Mouse (Mus musculus) lung, postnatal 0 days (tissue): ENCODE results near the gene Samd1. TPM values are rescaled to one million over a fixed set of nuclear protein-coding genes. Genes with fewer than 3 reads are reported as not detected.
A peak's percentile ranks its signal among the peaks of the same experiment; 100 is the strongest.

ENCODE experiments used
- ATAC-seq: fragments of 200-750 bp; cut with Nextera tagmentation; 2 replicates; pipeline ENCODE4 v1.8.0; 2017; ENCODE audit warnings: moderate library complexity
- DNase-seq: peaks from one replicate; pipeline ENCODE4 v3.0.0-alpha.2; 2016; ENCODE audit warnings: low spot score
- H3K27ac ChIP-seq: fragments of 300-500 bp; sonication (generic); 2 replicates; pipeline ENCODE4 v1.5.1; 2014; ENCODE audit warnings: antibody characterized with exemption, mild to moderate bottlenecking, low read length, mixed read lengths
- H3K27me3 ChIP-seq: fragments of 300-500 bp; sonication (generic); replicated peaks from 2 replicates; pipeline ENCODE4 v1.6.1; 2014; ENCODE audit warnings: low read length, mixed read lengths; ENCODE audit not compliant: insufficient read depth
- H3K36me3 ChIP-seq: fragments of 300-500 bp; sonication (generic); 2 replicates; pipeline ENCODE4 v1.6.1; 2014; ENCODE audit warnings: low read length, mixed read lengths; ENCODE audit not compliant: insufficient read depth
- H3K4me1 ChIP-seq: fragments of 300-500 bp; sonication (generic); 2 replicates; pipeline ENCODE4 v1.6.1; 2014; ENCODE audit warnings: antibody characterized with exemption, low read depth, low read length, mixed read lengths; ENCODE audit not compliant: insufficient read depth
- H3K4me2 ChIP-seq: fragments of 300-500 bp; sonication (generic); replicated peaks from 2 replicates; pipeline ENCODE4 v1.6.1; 2014; ENCODE audit warnings: low read depth, mild to moderate bottlenecking, low read length, moderate library complexity, mixed read lengths
- H3K4me3 ChIP-seq: fragments of 300-500 bp; sonication (generic); 2 replicates; pipeline ENCODE4 v1.5.1; 2014; ENCODE audit warnings: low read depth, low read length
- H3K9ac ChIP-seq: fragments of 300-500 bp; sonication (generic); replicated peaks from 2 replicates; pipeline ENCODE4 v1.6.1; 2014; ENCODE audit warnings: low read depth, mild to moderate bottlenecking
- H3K9me3 ChIP-seq: fragments of 300-500 bp; sonication (generic); 2 replicates; pipeline ENCODE4 v1.6.1; 2016; ENCODE audit warnings: low read length, mixed read lengths
- CTCF ChIP-seq: IDR thresholded peaks from 2 replicates; pipeline ENCODE4 v1.5.1; 2016; ENCODE audit warnings: antibody characterized with exemption, mild to moderate bottlenecking
- EP300 ChIP-seq: IDR thresholded peaks from 2 replicates; pipeline ENCODE4 v1.6.1; 2016; ENCODE audit warnings: antibody characterized with exemption, mild to moderate bottlenecking, control low read depth
- WGBS: fragments of 180-500 bp; shearing (Covaris S2); extraction: QIAGEN DNeasy Blood & Tissue Kit; methylation state at CpG from one replicate; pipeline ENCODE4 v1.1.7; 2014; 5-methylcytosine and 5-hydroxymethylcytosine counted together
- polyA plus RNA-seq: library from polyadenylated mRNA; unstranded; fragments of >200 nt; fragmentation: Nextera tagmentation; extraction: Ambion mirVana; gene quantifications from 2 replicates; pipeline ENCODE4 v1.2.1, GENCODE M21; 2015

The Samd1 gene
- polyA plus RNA-seq, 1 experiment from 2014 or later: 5.6 TPM

DNA sequence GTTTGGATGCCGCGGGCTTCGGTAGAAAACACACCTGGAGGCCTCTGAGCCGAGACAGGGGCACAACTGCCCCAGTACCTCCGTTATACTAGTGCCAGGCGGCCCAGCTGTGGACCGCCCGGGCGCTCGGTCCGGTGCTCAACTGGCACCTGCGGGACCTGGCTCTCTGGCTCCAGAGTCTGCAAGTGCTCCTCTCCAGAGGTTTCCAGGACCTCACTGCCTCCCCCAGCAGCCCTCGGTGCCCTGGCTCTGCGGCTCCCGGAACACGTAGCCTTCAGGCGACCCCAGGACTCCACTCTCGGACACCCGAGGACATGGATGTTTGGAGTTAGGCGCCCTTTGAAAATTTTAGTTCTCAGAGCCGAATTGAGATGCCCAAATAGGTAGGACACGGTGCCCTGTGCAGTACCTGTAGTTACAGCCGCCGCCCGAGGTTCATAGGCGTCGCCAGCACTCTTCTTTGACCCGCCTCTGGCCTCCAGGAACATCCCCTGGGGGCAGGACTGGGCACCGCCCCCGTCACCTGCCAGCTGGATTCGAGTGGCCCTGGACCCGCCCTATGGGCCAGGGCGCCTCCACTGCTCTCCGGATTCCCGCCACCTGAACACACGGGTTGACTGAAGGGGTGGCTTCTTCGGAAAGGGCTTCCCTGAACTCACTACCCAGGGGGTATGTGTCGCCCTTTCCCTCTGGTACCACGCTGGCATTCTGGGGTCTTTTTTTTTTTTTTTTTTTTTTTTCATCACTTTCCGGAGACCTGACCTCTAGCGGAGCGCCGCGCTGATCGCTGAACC lies 14.4 kb downstream of the Samd1 start, which contains the start of gene 2210011C24Rik:
TSS of gene 2210011C24Rik (minus strand) at position 467 of the 794 bp plus-strand sequence.
- ATAC-seq (peak; percentile 83), DNase-seq (peak; percentile 84)
- WGBS: 2% methylated on average over 43 of the region's 45 CpGs
- 0 out of 2 replicates have a peak within 1 kb of the TSS, but pooled peaks have one; percentile 29 for H3K9ac ChIP-seq
- peaks cover 27% of the 10 kb centered on the region for H3K27me3 ChIP-seq
- TF ChIP-seq EP300 (no peak), CTCF (no peak)
- H3K4me2 ChIP-seq: peak within 1 kb of the TSS; percentile 90
- peaks cover 10% of the 10 kb centered on the region for H3K4me1 ChIP-seq
- H3K4me3 ChIP-seq: peak within 1 kb of the TSS; percentile 47
- no peaks in the 10 kb centered on the region for H3K9me3 ChIP-seq
- peak within 1 kb of the TSS; percentile 59 for H3K27ac ChIP-seq
- no peaks in the 10 kb centered on the region for H3K36me3 ChIP-seq

DNA sequence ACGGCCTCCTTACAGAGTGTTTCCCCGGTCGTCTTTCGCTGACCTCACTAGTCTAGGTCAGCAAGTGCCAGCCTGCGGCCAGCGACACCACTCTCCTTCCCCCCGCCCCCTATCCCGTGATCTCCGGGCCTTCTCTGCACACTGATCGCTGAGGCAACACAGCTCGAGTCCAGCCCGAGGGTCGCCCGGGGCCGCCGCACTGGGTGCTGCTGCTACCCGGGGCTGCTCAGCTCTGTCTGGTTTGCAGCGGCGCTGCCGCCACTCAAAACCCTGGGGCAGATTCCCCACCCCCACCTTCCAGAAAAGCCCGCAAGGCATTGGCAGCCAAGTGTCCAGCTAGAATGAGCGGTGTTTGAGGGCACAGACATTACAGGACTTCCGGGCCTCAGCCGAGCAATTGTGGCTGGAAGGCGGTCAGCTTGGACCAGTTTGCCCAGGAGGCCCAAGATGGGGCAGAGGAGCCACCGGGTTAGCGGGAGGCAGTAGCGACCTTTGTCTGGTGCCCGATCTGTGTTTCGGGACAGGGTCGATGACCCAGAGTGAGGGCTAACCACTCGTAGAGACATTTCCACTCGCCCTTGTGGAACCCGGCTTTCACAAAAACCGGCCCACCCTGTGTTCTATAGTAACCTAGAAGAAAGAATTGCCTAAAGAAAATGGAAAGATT lies 15.2 kb downstream of the Samd1 start:
- H3K27me3 ChIP-seq: peaks cover 27% of the 10 kb centered on the region
- 0 out of 2 replicates have a peak overlapping the region, but pooled peaks have one; percentile 29 for H3K9ac ChIP-seq
- H3K4me2 ChIP-seq: peak overlapping the region; percentile 90
- H3K36me3 ChIP-seq: no peaks in the 10 kb centered on the region
- H3K27ac ChIP-seq: no peak overlapping the region
- peak overlapping the region; percentile 47 for H3K4me3 ChIP-seq
- peak; percentile 27 for ATAC-seq
- DNase-seq: no peak
- WGBS: 12% methylated on average over 35 of the region's 35 CpGs
- H3K9me3 ChIP-seq: no peaks in the 10 kb centered on the region
- H3K4me1 ChIP-seq: peaks cover 10% of the 10 kb centered on the region
- no peak for TF ChIP-seq EP300
- TF ChIP-seq CTCF: no peak

DNA sequence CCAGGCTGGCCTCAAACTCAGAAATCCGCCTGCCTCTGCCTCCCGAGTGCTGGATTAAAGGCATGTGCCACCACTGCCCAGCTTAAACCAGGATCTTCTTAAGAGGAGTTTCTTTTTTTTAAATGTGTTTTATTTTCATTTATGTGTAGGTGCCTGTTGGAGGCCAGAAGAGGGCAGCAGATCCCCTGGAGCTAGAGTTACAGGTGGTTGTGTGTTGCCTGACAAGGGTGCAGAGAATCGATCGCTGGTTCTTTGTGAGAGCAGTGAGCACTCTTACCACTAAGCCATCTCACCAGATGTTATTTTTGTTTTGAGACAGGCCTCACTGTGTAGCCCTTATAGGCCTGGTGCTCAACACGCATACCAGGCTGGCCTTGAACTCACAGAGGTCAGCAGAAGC lies 18.4 kb downstream of the Samd1 start:
- no peak for TF ChIP-seq EP300
- TF ChIP-seq CTCF: peak; percentile 9; the same call in 1 of the 2 replicates
- WGBS: 92% methylated on average over 5 of the region's 5 CpGs
- Histone ChIP-seq H3K36me3 (no peaks in the 10 kb centered on the region), H3K27ac (no peak overlapping the region), H3K4me1 (peaks cover 9% of the 10 kb centered on the region; the same call in 1 of the 2 replicates), H3K4me2 (no peak overlapping the region), H3K27me3 (peaks cover 20% of the 10 kb centered on the region), H3K9me3 (no peaks in the 10 kb centered on the region), H3K9ac (no peak overlapping the region), H3K4me3 (no peak overlapping the region)
- ATAC-seq (no peak), DNase-seq (no peak)

DNA sequence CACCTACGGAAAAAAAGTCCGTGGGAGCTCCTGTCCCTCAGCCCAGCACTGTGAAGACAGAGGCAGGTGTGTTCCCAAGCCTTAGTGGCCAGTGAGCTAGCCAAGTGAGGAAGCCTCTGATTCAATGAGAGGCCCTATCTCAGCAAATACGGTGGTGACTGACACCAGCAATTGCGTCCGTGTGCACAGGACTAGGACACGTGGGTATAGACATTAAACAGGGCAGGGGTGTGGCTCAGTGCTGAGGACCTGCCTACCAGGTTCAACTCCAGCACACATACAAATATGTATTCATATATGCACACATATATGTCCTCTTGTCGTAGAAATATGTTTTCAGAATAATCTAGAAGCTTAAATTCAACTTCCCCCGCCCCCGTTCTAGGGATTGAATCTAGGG lies 22.3 kb downstream of the Samd1 start:
- H3K9ac ChIP-seq: no peak overlapping the region
- H3K4me1 ChIP-seq: peaks cover 19% of the 10 kb centered on the region
- H3K9me3 ChIP-seq: no peaks in the 10 kb centered on the region
- H3K4me2 ChIP-seq: no peak overlapping the region
- ATAC-seq (no peak), DNase-seq (no peak)
- no peak overlapping the region for H3K4me3 ChIP-seq
- no peaks in the 10 kb centered on the region for H3K36me3 ChIP-seq
- no peak overlapping the region for H3K27ac ChIP-seq
- no peak for TF ChIP-seq EP300
- no peak for TF ChIP-seq CTCF
- no peaks in the 10 kb centered on the region for H3K27me3 ChIP-seq
- WGBS: 65% methylated on average over 9 of the region's 9 CpGs

DNA sequence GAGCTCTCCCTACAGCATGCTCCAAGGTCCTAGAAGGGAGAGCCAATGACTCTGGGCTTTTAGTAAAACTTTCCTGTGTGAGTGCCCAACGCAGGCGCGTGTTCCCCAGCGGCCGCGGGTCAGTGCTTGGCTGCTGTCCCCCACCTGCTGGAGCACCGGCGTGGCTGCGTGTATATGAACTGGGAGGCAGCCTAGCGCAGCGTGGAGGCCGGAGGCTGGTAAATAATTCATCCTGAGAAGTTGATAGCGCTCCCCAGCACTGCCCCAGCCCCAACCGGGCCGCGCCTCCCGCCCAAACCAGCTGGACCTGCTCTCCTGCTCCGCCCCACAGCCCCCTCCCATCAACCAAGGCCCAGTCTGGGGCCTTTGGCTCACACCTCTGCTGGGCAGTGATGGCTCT lies 23.6 kb downstream of the Samd1 start, which contains the start of gene Palm3:
TSS of gene Palm3 (plus strand) at position 376 of the 400 bp plus-strand sequence.
- no peak within 1 kb of the TSS; the same call in 1 of the 2 replicates for H3K27ac ChIP-seq
- ATAC-seq: peak; percentile 64
- H3K4me2 ChIP-seq: peak within 1 kb of the TSS; percentile 22
- peaks cover 24% of the 10 kb centered on the region for H3K4me1 ChIP-seq
- DNase-seq: peak; percentile 53
- H3K36me3 ChIP-seq: no peaks in the 10 kb centered on the region
- no peak within 1 kb of the TSS for H3K9ac ChIP-seq
- H3K9me3 ChIP-seq: no peaks in the 10 kb centered on the region
- H3K4me3 ChIP-seq: no peak within 1 kb of the TSS
- H3K27me3 ChIP-seq: no peaks in the 10 kb centered on the region
- WGBS: 7% methylated on average over 18 of the region's 18 CpGs
- TF ChIP-seq EP300 (no peak), CTCF (peak; percentile 16; the same call in 1 of the 2 replicates)

DNA sequence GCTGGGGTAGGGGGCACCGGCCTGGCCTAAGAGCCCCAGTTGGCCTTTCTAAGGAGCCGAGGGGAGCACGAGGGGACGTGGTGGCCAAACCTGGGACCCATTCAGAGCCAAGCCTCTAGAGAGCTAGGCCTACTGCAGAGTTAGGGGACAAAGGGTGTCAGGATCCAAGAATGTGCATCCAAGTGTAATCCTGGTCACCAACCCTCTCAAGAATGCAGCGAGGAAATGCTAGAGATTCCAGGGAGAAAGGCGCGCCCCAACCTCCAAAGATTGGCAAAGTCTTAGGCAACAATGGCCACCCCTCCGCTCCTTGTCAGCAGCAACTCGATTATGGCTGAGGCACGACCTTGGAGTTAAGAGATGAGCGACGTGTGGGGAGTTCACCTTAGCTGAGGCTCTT lies 24.1 kb downstream of the Samd1 start:
- 38% methylated on average over 12 of the region's 12 CpGs for WGBS
- H3K27me3 ChIP-seq: no peaks in the 10 kb centered on the region
- no peak overlapping the region for H3K4me3 ChIP-seq
- H3K4me2 ChIP-seq: peak overlapping the region; percentile 22
- DNase-seq (peak; percentile 55), ATAC-seq (peak; percentile 51)
- TF ChIP-seq CTCF (no peak), EP300 (peak; percentile 66)
- H3K9ac ChIP-seq: no peak overlapping the region
- H3K27ac ChIP-seq: no peak overlapping the region; the same call in 1 of the 2 replicates
- no peaks in the 10 kb centered on the region for H3K9me3 ChIP-seq
- peaks cover 26% of the 10 kb centered on the region for H3K4me1 ChIP-seq
- no peaks in the 10 kb centered on the region for H3K36me3 ChIP-seq
